Mouse (Mus musculus): Measurements from ENCODE around the gene Gm20388.

GRCm38 (mm10) chr8:120571561-120571960 is 660.9 kb downstream of the Gm20388 start:
- TF ChIP-seq POLR2A (IDR thresholded peaks at IDR 0.05; ENCODE audit: borderline replicate concordance, extremely low read depth, insufficient read depth, insufficient read length, poor library complexity, severe bottlenecking) (no peak), CTCF (IDR thresholded peaks at IDR 0.05; ENCODE audit: borderline replicate concordance, extremely low read depth, insufficient read depth, insufficient read length) (no peak)

Data from brain, embryonic 14.5 days (tissue).